Mouse (Mus musculus): ENCODE data around the gene Kcnh4.

DNA sequence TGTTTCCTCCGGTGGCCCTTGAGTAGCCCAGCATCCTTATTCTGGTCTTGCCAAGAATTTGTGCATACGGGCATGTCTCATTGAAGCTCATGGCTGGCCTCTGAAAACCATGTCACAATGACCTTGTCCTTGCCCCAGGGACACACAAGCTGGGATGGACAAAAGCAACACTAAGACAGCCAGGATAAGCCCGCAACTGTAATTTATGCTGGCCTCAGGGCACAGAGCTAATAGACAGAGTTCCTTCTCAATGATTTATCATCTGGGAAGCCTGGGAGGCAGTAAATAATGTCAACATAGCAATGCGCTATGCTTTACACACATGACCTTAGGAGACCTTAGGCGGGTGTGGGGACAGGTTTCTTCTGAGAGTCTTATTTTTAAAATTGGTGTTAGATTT, 39.7 kb upstream of the Kcnh4 start:
- TF ChIP-seq CTCF (IDR thresholded peaks at IDR 0.05; ENCODE audit: low read depth, low read length) (no peak), GATA1 (IDR thresholded peaks at IDR 0.05; ENCODE audit: borderline replicate concordance, low read length) (no peak), TAL1 (conservative IDR thresholded peaks at IDR 0.05; ENCODE audit: low read depth, low read length) (no peak), GATA2 (IDR thresholded peaks at IDR 0.05; ENCODE audit: borderline replicate concordance, low read depth, low read length) (no peak), POLR2AphosphoS5 (IDR thresholded peaks at IDR 0.05; ENCODE audit: insufficient replicate concordance, low read depth, low read length) (no peak)

Data from G1E (cell line).